Mouse (Mus musculus): ENCODE data around the gene Tmem60. TPM values are rescaled to one million over a fixed set of nuclear protein-coding genes. Genes with fewer than 3 reads are reported as not detected.

The Tmem60 gene
- polyA plus RNA-seq, 1 experiment from 2014 or later, result 51.6 TPM

DNA sequence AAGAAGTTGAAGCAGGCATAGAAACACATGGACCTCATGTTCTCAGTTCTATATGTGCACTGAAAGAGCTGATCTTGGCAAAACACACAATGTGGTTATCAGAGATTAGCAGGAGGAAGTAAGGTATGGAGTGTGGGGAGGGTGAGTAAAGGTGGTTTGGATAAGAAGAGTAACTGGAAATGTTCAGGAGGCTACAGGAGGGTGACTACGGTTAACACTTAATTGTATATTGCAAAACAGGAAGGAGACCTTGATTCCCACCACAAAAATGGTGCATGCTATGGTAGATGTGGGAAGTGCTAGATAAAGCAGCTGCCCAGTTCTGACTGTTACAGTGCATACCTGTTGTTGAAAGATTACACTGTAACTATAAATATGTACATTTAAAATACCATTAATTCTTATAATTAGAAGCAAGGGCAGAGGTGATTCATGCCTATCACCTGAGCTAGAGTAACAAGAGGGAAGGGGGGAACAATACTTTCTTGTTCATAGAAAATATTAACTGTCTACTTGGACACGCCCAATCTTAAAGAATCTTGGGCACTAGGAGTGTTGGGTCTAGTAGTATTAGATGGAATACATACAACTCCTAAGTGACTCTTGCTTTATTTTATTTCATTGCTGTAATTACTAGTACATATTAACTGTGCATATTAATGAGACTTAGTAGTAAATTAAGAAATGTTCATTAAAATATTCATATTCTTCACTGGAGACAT, 15.6 kb downstream of the Tmem60 start:
- H3K27me3 ChIP-seq (ENCODE audit: control insufficient read depth, insufficient read depth, low read length), result no peaks in the 10 kb centered on the region
- no peak overlapping the region for H3K4me2 ChIP-seq (ENCODE audit: low read depth, low read length)
- no peak overlapping the region for H3K27ac ChIP-seq (ENCODE audit: low read length)
- H3K9me3 ChIP-seq (replicated peaks; ENCODE audit: control insufficient read depth, low read length), result no peaks in the 10 kb centered on the region
- H3K4me3 ChIP-seq (ENCODE audit: low read length), result no peak overlapping the region
- H3K36me3 ChIP-seq (ENCODE audit: control insufficient read depth, insufficient read depth), result peaks cover 39% of the 10 kb centered on the region
- no peak for ATAC-seq (replicated peaks; ENCODE audit: extremely low read depth, insufficient read depth, low FRiP score)
- H3K9ac ChIP-seq (ENCODE audit: low read length), result no peak overlapping the region
- WGBS, result 80% methylated on average over 2 of the region's 2 CpGs
- H3K4me1 ChIP-seq (ENCODE audit: control insufficient read depth, insufficient read depth, low read length), result no peaks in the 10 kb centered on the region

GRCm38 (mm10) chr5:20904647-20905046, 22.7 kb downstream of the Tmem60 start:
- Histone ChIP-seq H3K9me3 (replicated peaks; ENCODE audit: control insufficient read depth, low read length) (no peaks in the 10 kb centered on the region), H3K4me3 (ENCODE audit: low read length) (no peak overlapping the region), H3K4me1 (ENCODE audit: control insufficient read depth, insufficient read depth, low read length) (peaks cover 2% of the 10 kb centered on the region; the same call in 1 of the 2 replicates), H3K36me3 (ENCODE audit: control insufficient read depth, insufficient read depth) (peaks cover 27% of the 10 kb centered on the region), H3K27ac (ENCODE audit: low read length) (no peak overlapping the region), H3K4me2 (ENCODE audit: low read depth, low read length) (no peak overlapping the region), H3K9ac (ENCODE audit: low read length) (no peak overlapping the region), H3K27me3 (ENCODE audit: control insufficient read depth, insufficient read depth, low read length) (no peaks in the 10 kb centered on the region)
- no peak for ATAC-seq (replicated peaks; ENCODE audit: extremely low read depth, insufficient read depth, low FRiP score)
- WGBS, result 66% methylated on average over 2 of the region's 2 CpGs

DNA sequence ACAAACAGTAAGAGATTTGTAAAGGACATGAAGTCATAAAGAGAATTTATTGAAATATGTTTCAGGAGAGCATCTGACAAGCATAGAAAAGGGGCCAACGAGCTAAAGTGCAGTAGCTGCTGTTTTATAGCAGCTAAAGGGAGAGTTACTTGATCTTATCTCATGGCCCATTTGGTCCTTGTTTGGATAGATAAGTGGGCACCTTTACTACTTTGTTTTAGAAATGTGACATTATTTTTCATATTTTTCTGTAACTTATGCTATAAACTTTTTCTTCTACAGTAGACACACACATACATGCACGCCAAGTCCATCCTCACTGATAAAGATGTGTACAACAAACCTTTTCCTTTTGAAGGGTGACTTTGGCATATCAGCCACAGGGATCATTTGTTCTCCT, 23.4 kb downstream of the Tmem60 start:
- Histone ChIP-seq H3K9me3 (replicated peaks; ENCODE audit: control insufficient read depth, low read length) (no peaks in the 10 kb centered on the region), H3K36me3 (ENCODE audit: control insufficient read depth, insufficient read depth) (peaks cover 24% of the 10 kb centered on the region), H3K27me3 (ENCODE audit: control insufficient read depth, insufficient read depth, low read length) (no peaks in the 10 kb centered on the region), H3K4me3 (ENCODE audit: low read length) (no peak overlapping the region), H3K4me1 (ENCODE audit: control insufficient read depth, insufficient read depth, low read length) (peaks cover 2% of the 10 kb centered on the region; the same call in 1 of the 2 replicates), H3K9ac (ENCODE audit: low read length) (no peak overlapping the region), H3K4me2 (ENCODE audit: low read depth, low read length) (no peak overlapping the region), H3K27ac (ENCODE audit: low read length) (no peak overlapping the region)
- WGBS, result 86% methylated on average over 2 of the region's 2 CpGs
- no peak for ATAC-seq (replicated peaks; ENCODE audit: extremely low read depth, insufficient read depth, low FRiP score)

GRCm38 (mm10) chr5:20906191-20906590, 24.2 kb downstream of the Tmem60 start:
- WGBS, result 95% methylated on average over 7 of the region's 7 CpGs

GRCm38 (mm10) chr5:20911741-20912140, 29.8 kb downstream of the Tmem60 start:
- no peak overlapping the region for H3K4me2 ChIP-seq (ENCODE audit: low read depth, low read length)
- no peaks in the 10 kb centered on the region for H3K9me3 ChIP-seq (replicated peaks; ENCODE audit: control insufficient read depth, low read length)
- H3K9ac ChIP-seq (ENCODE audit: low read length), result no peak overlapping the region
- WGBS, result 81% methylated on average over 2 of the region's 2 CpGs
- no peaks in the 10 kb centered on the region for H3K27me3 ChIP-seq (ENCODE audit: control insufficient read depth, insufficient read depth, low read length)
- peaks cover 2% of the 10 kb centered on the region; the same call in 1 of the 2 replicates for H3K4me1 ChIP-seq (ENCODE audit: control insufficient read depth, insufficient read depth, low read length)
- peaks cover 10% of the 10 kb centered on the region for H3K36me3 ChIP-seq (ENCODE audit: control insufficient read depth, insufficient read depth)
- H3K4me3 ChIP-seq (ENCODE audit: low read length), result no peak overlapping the region
- ATAC-seq (replicated peaks; ENCODE audit: extremely low read depth, insufficient read depth, low FRiP score), result no peak
- no peak overlapping the region for H3K27ac ChIP-seq (ENCODE audit: low read length)

More at GRCm38 (mm10) chr5:20906191-20906590, 24.2 kb downstream of the Tmem60 start:
- no peak overlapping the region for H3K4me2 ChIP-seq (ENCODE audit: low read depth, low read length)
- peaks cover 2% of the 10 kb centered on the region; the same call in 1 of the 2 replicates for H3K4me1 ChIP-seq (ENCODE audit: control insufficient read depth, insufficient read depth, low read length)
- H3K27me3 ChIP-seq (ENCODE audit: control insufficient read depth, insufficient read depth, low read length), result no peaks in the 10 kb centered on the region
- no peak for ATAC-seq (replicated peaks; ENCODE audit: extremely low read depth, insufficient read depth, low FRiP score)
- H3K9me3 ChIP-seq (replicated peaks; ENCODE audit: control insufficient read depth, low read length), result no peaks in the 10 kb centered on the region
- H3K9ac ChIP-seq (ENCODE audit: low read length), result no peak overlapping the region
- no peak overlapping the region for H3K4me3 ChIP-seq (ENCODE audit: low read length)
- peaks cover 20% of the 10 kb centered on the region for H3K36me3 ChIP-seq (ENCODE audit: control insufficient read depth, insufficient read depth)
- no peak overlapping the region for H3K27ac ChIP-seq (ENCODE audit: low read length)

DNA sequence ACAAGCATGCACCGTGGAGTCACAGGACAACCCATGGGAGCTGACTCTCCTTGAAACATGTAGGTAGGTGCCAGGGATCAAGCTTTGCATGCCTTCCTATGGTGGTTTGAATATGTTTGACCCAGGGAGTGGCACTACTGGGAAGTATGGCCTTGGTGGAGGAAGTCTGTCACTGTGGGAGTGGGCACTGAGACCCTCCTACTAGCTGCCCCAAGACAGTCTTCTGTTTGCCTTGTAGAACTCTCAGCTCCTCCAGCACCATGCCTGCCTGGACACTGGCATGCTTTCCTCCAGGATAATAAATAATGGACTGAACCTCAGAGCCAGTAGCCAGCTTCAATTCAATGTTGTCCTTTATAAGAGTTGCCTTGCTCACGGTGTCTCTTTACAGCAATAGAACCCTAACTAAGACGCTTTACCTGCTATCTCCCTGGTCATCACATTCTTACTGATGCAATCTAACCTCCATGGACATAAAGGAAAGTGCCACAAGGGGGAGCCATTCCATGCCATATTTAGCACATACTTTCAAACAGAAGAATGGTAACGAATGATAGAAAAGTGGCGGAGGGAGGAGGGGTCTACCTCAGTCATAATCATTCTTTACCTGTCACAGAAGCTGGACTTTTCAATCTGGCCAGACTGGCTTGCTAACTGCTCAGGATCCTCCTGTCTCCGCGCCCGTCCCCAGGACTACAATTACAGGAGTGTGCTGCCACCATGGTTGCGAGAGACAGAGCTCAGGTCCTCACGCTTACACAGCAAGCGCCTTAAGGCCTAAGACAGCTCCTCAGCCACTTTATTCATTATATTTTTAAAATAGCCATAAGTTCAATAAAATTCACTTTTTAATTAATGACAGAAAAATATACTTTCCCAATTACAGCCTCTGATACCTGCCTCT, 31.6 kb downstream of the Tmem60 start:
- H3K27ac ChIP-seq (ENCODE audit: low read length), result no peak overlapping the region
- H3K36me3 ChIP-seq (ENCODE audit: control insufficient read depth, insufficient read depth), result peaks cover 3% of the 10 kb centered on the region; the same call in 1 of the 2 replicates
- H3K4me3 ChIP-seq (ENCODE audit: low read length), result no peak overlapping the region
- no peak overlapping the region for H3K4me2 ChIP-seq (ENCODE audit: low read depth, low read length)
- no peak for ATAC-seq (replicated peaks; ENCODE audit: extremely low read depth, insufficient read depth, low FRiP score)
- WGBS, result 72% methylated on average over 11 of the region's 11 CpGs
- H3K27me3 ChIP-seq (ENCODE audit: control insufficient read depth, insufficient read depth, low read length), result no peaks in the 10 kb centered on the region
- H3K4me1 ChIP-seq (ENCODE audit: control insufficient read depth, insufficient read depth, low read length), result peaks cover 2% of the 10 kb centered on the region; the same call in 1 of the 2 replicates
- H3K9ac ChIP-seq (ENCODE audit: low read length), result no peak overlapping the region
- H3K9me3 ChIP-seq (replicated peaks; ENCODE audit: control insufficient read depth, low read length), result no peaks in the 10 kb centered on the region

DNA sequence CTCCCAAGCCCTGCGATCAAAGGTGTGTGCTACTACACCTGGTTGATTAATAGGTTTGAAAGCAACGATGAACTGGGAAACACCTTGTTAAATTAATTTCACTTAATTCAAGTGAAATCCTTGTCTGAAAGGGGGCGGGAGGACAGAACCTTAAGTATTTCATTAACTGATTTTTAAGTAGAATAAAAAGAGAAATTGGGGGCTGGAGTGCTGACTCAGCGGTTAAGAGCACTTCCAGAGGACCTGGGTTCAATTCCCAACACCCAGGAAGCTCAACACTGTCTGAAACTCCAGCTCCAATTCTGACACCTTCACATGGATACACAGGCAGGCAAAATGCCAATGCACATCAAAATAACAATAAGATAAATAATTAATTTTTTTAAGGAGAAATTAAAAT, 37.0 kb downstream of the Tmem60 start:
- no peak for ATAC-seq (replicated peaks; ENCODE audit: extremely low read depth, insufficient read depth, low FRiP score)
- no peaks in the 10 kb centered on the region for H3K9me3 ChIP-seq (replicated peaks; ENCODE audit: control insufficient read depth, low read length)
- 96% methylated on average over 4 of the region's 4 CpGs for WGBS
- no peaks in the 10 kb centered on the region for H3K27me3 ChIP-seq (ENCODE audit: control insufficient read depth, insufficient read depth, low read length)
- H3K9ac ChIP-seq (ENCODE audit: low read length), result no peak overlapping the region
- peaks cover 6% of the 10 kb centered on the region; the same call in 1 of the 2 replicates for H3K36me3 ChIP-seq (ENCODE audit: control insufficient read depth, insufficient read depth)
- H3K27ac ChIP-seq (ENCODE audit: low read length), result no peak overlapping the region
- no peak overlapping the region for H3K4me3 ChIP-seq (ENCODE audit: low read length)
- no peak overlapping the region for H3K4me2 ChIP-seq (ENCODE audit: low read depth, low read length)
- H3K4me1 ChIP-seq (ENCODE audit: control insufficient read depth, insufficient read depth, low read length), result no peaks in the 10 kb centered on the region

DNA sequence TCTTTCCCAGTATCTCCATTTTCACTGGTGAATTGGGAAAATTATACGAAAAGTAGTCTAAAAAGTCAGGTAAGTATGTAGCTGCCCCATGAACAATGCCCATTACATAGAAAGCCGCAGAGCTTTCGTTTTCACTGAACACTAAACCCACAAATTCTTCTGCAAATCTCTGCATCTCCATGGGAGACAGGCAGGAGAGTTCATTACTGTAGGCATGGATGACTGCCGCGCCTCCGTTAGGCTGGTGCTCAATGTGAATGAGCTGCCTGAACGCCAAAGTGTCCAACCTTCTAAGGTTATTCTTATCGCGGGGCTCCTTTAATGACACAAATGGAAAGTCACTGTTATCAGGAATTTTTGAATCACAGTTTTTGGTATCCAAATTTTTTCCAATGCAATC, 37.6 kb downstream of the Tmem60 start:
- no peak overlapping the region for H3K9ac ChIP-seq (ENCODE audit: low read length)
- H3K4me3 ChIP-seq (ENCODE audit: low read length), result no peak overlapping the region
- no peak overlapping the region for H3K27ac ChIP-seq (ENCODE audit: low read length)
- ATAC-seq (replicated peaks; ENCODE audit: extremely low read depth, insufficient read depth, low FRiP score), result no peak
- H3K4me1 ChIP-seq (ENCODE audit: control insufficient read depth, insufficient read depth, low read length), result no peaks in the 10 kb centered on the region
- H3K4me2 ChIP-seq (ENCODE audit: low read depth, low read length), result no peak overlapping the region
- 85% methylated on average over 9 of the region's 9 CpGs for WGBS
- H3K9me3 ChIP-seq (replicated peaks; ENCODE audit: control insufficient read depth, low read length), result no peaks in the 10 kb centered on the region
- H3K36me3 ChIP-seq (ENCODE audit: control insufficient read depth, insufficient read depth), result peaks cover 6% of the 10 kb centered on the region; the same call in 1 of the 2 replicates
- H3K27me3 ChIP-seq (ENCODE audit: control insufficient read depth, insufficient read depth, low read length), result no peaks in the 10 kb centered on the region

DNA sequence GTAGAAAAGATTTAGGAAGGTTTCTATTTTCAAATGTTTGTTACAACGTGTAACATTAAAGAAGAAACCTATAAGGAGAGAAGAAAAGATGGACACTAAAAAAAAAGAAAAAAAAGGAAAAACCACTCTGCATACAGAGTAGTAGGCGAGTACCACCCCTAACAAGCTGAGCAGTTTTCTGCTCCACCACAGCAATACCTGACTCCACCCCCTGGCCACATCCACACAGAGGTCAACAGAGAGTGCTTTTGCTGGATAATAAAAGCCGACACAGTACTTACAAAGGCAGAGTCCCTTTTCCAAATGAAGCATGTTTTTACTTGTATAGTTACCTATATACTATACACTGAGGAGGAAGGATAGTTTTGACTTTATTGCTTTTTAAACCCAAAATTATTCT, 42.6 kb downstream of the Tmem60 start:
- Histone ChIP-seq H3K4me1 (ENCODE audit: control insufficient read depth, insufficient read depth, low read length) (peaks cover 5% of the 10 kb centered on the region), H3K4me3 (ENCODE audit: low read length) (no peak overlapping the region), H3K27me3 (ENCODE audit: control insufficient read depth, insufficient read depth, low read length) (no peaks in the 10 kb centered on the region), H3K36me3 (ENCODE audit: control insufficient read depth, insufficient read depth) (0 out of 2 replicates have a peak, but pooled peaks cover 1% of the 10 kb centered on the region), H3K9ac (ENCODE audit: low read length) (no peak overlapping the region), H3K4me2 (ENCODE audit: low read depth, low read length) (no peak overlapping the region), H3K9me3 (replicated peaks; ENCODE audit: control insufficient read depth, low read length) (no peaks in the 10 kb centered on the region), H3K27ac (ENCODE audit: low read length) (no peak overlapping the region)
- WGBS, result 73% methylated on average over 3 of the region's 3 CpGs
- 0 out of 2 replicates have a peak, but pooled peaks have one; percentile 49 for ATAC-seq (replicated peaks; ENCODE audit: extremely low read depth, insufficient read depth, low FRiP score)
